Mouse (Mus musculus): ENCODE results near the gene Btbd9. TPM values are rescaled to one million over a fixed set of nuclear protein-coding genes. Genes with fewer than 3 reads are reported as not detected.

Btbd9 gene
- total and polyA plus RNA-seq, 2 experiments from 2014 or later, result 85.5 to 138 TPM

GRCm38 (mm10) chr17:30459706-30460105 lies 116.6 kb downstream of the Btbd9 start:
- Histone ChIP-seq H3K27ac (ENCODE audit: low read depth, low read length) (no peak overlapping the region), H3K36me3 (ENCODE audit: insufficient read depth, low read length) (no peaks in the 10 kb centered on the region), H3K9me3 (ENCODE audit: low read length) (no peaks in the 10 kb centered on the region), H3K27me3 (ENCODE audit: insufficient read depth, low read length) (no peaks in the 10 kb centered on the region), H3K4me3 (ENCODE audit: low read depth, low read length) (no peak overlapping the region), H3K4me1 (ENCODE audit: insufficient read depth, low read length) (0 out of 2 replicates have a peak, but pooled peaks cover 2% of the 10 kb centered on the region), H3K4me2 (ENCODE audit: low read depth, low read length, poor library complexity, severe bottlenecking) (no peak overlapping the region), H3K9ac (replicated peaks; ENCODE audit: low read length, poor library complexity, severe bottlenecking) (no peak overlapping the region)
- TF ChIP-seq CTCF (IDR thresholded peaks at IDR 0.05), result no peak
- ATAC-seq (ENCODE audit: low FRiP score), result no peak
- WGBS, result 46% methylated on average over 5 of the region's 5 CpGs
- DNase-seq (ENCODE audit: low spot score), result peak; percentile 53

GRCm38 (mm10) chr17:30458926-30459325 lies 117.4 kb downstream of the Btbd9 start:
- Histone ChIP-seq H3K9ac (replicated peaks; ENCODE audit: low read length, poor library complexity, severe bottlenecking) (no peak overlapping the region), H3K4me3 (ENCODE audit: low read depth, low read length) (no peak overlapping the region), H3K9me3 (ENCODE audit: low read length) (no peaks in the 10 kb centered on the region), H3K4me1 (ENCODE audit: insufficient read depth, low read length) (peaks cover 2% of the 10 kb centered on the region; the same call in 1 of the 2 replicates), H3K4me2 (ENCODE audit: low read depth, low read length, poor library complexity, severe bottlenecking) (no peak overlapping the region), H3K27ac (ENCODE audit: low read depth, low read length) (no peak overlapping the region), H3K27me3 (ENCODE audit: insufficient read depth, low read length) (no peaks in the 10 kb centered on the region), H3K36me3 (ENCODE audit: insufficient read depth, low read length) (no peaks in the 10 kb centered on the region)
- WGBS, result 91% methylated on average over 5 of the region's 5 CpGs
- ATAC-seq (ENCODE audit: low FRiP score) (no peak), DNase-seq (ENCODE audit: low spot score) (no peak)
- no peak for TF ChIP-seq CTCF (IDR thresholded peaks at IDR 0.05)

DNA sequence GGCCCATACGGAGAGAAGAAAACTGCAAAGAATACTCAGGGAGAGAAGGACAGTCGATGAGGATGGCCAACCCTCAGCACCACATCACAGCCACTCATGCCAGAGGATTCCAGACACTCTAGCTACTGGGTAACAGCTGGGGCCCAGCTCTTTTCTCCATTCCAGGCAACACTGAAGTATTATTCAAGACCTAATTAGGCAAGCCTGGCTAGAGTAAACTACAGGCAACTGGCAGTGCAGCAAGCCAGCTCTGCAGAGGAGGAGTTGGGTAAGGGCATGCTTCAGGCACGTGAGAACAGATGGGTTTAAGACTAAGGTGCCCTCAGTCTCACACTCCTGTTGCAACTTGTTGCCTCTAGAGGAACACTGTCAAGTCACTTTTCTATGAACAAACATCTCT lies 118.0 kb downstream of the Btbd9 start:
- Histone ChIP-seq H3K27me3 (ENCODE audit: insufficient read depth, low read length) (no peaks in the 10 kb centered on the region), H3K4me3 (ENCODE audit: low read depth, low read length) (no peak overlapping the region), H3K9me3 (ENCODE audit: low read length) (no peaks in the 10 kb centered on the region), H3K9ac (replicated peaks; ENCODE audit: low read length, poor library complexity, severe bottlenecking) (no peak overlapping the region), H3K27ac (ENCODE audit: low read depth, low read length) (no peak overlapping the region), H3K4me2 (ENCODE audit: low read depth, low read length, poor library complexity, severe bottlenecking) (no peak overlapping the region), H3K36me3 (ENCODE audit: insufficient read depth, low read length) (no peaks in the 10 kb centered on the region), H3K4me1 (ENCODE audit: insufficient read depth, low read length) (peaks cover 2% of the 10 kb centered on the region; the same call in 1 of the 2 replicates)
- ATAC-seq (ENCODE audit: low FRiP score) (no peak), DNase-seq (ENCODE audit: low spot score) (no peak)
- TF ChIP-seq CTCF (IDR thresholded peaks at IDR 0.05), result no peak
- 66% methylated on average over 3 of the region's 3 CpGs for WGBS

DNA sequence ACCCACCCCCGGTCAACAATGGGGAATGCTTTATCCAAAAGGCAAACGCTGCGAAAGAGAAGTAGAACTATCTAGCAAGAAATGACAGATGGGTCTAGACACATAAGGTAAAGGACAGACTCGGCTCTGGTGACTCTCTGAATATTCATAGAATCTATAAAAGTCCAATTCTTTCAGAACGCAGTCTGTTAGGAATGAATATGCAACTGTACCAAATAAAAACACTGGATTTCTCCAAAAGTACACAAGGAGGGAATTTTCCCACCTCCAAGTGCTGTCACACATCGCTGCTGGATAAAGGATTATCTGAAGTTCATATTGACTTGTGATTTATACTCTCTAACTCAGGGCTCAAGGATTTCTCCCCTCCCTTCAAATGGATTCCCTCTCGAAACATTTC lies 118.8 kb downstream of the Btbd9 start:
- WGBS, result 70% methylated on average over 7 of the region's 7 CpGs
- no peaks in the 10 kb centered on the region for H3K36me3 ChIP-seq (ENCODE audit: insufficient read depth, low read length)
- peaks cover 2% of the 10 kb centered on the region; the same call in 1 of the 2 replicates for H3K4me1 ChIP-seq (ENCODE audit: insufficient read depth, low read length)
- no peak overlapping the region for H3K4me3 ChIP-seq (ENCODE audit: low read depth, low read length)
- DNase-seq (ENCODE audit: low spot score), result no peak
- H3K4me2 ChIP-seq (ENCODE audit: low read depth, low read length, poor library complexity, severe bottlenecking), result no peak overlapping the region
- no peak overlapping the region for H3K27ac ChIP-seq (ENCODE audit: low read depth, low read length)
- ATAC-seq (ENCODE audit: low FRiP score), result no peak
- no peak overlapping the region for H3K9ac ChIP-seq (replicated peaks; ENCODE audit: low read length, poor library complexity, severe bottlenecking)
- no peaks in the 10 kb centered on the region for H3K9me3 ChIP-seq (ENCODE audit: low read length)
- TF ChIP-seq CTCF (IDR thresholded peaks at IDR 0.05), result no peak
- no peaks in the 10 kb centered on the region for H3K27me3 ChIP-seq (ENCODE audit: insufficient read depth, low read length)

DNA sequence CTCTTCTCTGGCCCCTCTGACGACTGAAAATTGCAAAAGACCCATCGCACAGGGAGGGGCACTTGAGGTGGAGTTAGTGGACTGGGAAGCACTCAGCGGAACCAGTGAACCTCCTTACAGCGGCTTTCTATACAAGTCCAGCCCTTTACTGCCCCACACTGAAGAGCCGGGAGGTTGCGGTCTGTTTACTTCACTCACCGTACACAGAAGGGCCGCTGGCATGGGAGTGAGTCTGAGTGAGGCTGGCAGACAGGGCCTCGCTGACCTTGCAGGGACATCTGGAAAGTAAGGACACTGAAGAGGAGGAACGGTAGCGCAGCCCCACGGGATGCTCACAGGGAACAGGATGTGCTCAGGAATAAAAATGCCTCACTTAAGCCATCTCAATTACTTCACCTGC lies 120.0 kb downstream of the Btbd9 start:
- WGBS, result 71% methylated on average over 12 of the region's 12 CpGs
- peaks cover 2% of the 10 kb centered on the region; the same call in 1 of the 2 replicates for H3K4me1 ChIP-seq (ENCODE audit: insufficient read depth, low read length)

GRCm38 (mm10) chr17:30454862-30455243 lies 121.4 kb downstream of the Btbd9 start:
- H3K36me3 ChIP-seq (ENCODE audit: insufficient read depth, low read length), result no peaks in the 10 kb centered on the region
- DNase-seq (ENCODE audit: low spot score) (peak; percentile 85), ATAC-seq (ENCODE audit: low FRiP score) (no peak)
- H3K4me2 ChIP-seq (ENCODE audit: low read depth, low read length, poor library complexity, severe bottlenecking), result no peak overlapping the region
- H3K4me3 ChIP-seq (ENCODE audit: low read depth, low read length), result no peak overlapping the region
- no peaks in the 10 kb centered on the region; the same call in 1 of the 2 replicates for H3K4me1 ChIP-seq (ENCODE audit: insufficient read depth, low read length)
- H3K27ac ChIP-seq (ENCODE audit: low read depth, low read length), result no peak overlapping the region
- H3K9me3 ChIP-seq (ENCODE audit: low read length), result no peaks in the 10 kb centered on the region
- no peaks in the 10 kb centered on the region for H3K27me3 ChIP-seq (ENCODE audit: insufficient read depth, low read length)
- TF ChIP-seq CTCF (IDR thresholded peaks at IDR 0.05), result peak; percentile 91
- WGBS, result 14% methylated on average over 3 of the region's 3 CpGs
- no peak overlapping the region for H3K9ac ChIP-seq (replicated peaks; ENCODE audit: low read length, poor library complexity, severe bottlenecking)

More for the DNA sequence above, 120.0 kb downstream of the Btbd9 start:
- TF ChIP-seq CTCF (IDR thresholded peaks at IDR 0.05), result no peak
- no peaks in the 10 kb centered on the region for H3K27me3 ChIP-seq (ENCODE audit: insufficient read depth, low read length)
- DNase-seq (ENCODE audit: low spot score), result no peak
- no peaks in the 10 kb centered on the region for H3K9me3 ChIP-seq (ENCODE audit: low read length)
- H3K4me3 ChIP-seq (ENCODE audit: low read depth, low read length), result no peak overlapping the region
- no peak overlapping the region for H3K27ac ChIP-seq (ENCODE audit: low read depth, low read length)
- no peak overlapping the region for H3K4me2 ChIP-seq (ENCODE audit: low read depth, low read length, poor library complexity, severe bottlenecking)
- H3K9ac ChIP-seq (replicated peaks; ENCODE audit: low read length, poor library complexity, severe bottlenecking), result no peak overlapping the region
- ATAC-seq (ENCODE audit: low FRiP score), result no peak
- H3K36me3 ChIP-seq (ENCODE audit: insufficient read depth, low read length), result no peaks in the 10 kb centered on the region

Data from midbrain, postnatal 0 days (tissue).